Mouse (Mus musculus): ENCODE data around the gene Bcl2. TPM values are rescaled to one million over a fixed set of nuclear protein-coding genes. Genes with fewer than 3 reads are reported as not detected.
"Not testable (repeated sequence)": the region's sequence is repeated elsewhere in the genome, so short reads cannot be mapped to it uniquely, and the experiment has no call there.

Bcl2 gene
- polyA plus RNA-seq, 1 experiment from 2014 or later = 17.8 TPM

GRCm38 (mm10) chr1:106550580-106550979 lies 163.5 kb downstream of the Bcl2 start:
- Histone ChIP-seq H3K36me3 (ENCODE audit: control insufficient read depth, insufficient read depth, low read length) (no peaks in the 10 kb centered on the region), H3K9me3 (replicated peaks; ENCODE audit: control insufficient read depth, low read length) (no peaks in the 10 kb centered on the region), H3K27me3 (ENCODE audit: control insufficient read depth, insufficient read depth, low read length) (no peaks in the 10 kb centered on the region), H3K4me3 (replicated peaks; ENCODE audit: low read length) (no peak overlapping the region), H3K27ac (ENCODE audit: low read length) (no peak overlapping the region), H3K9ac (ENCODE audit: low read length) (no peak overlapping the region), H3K4me2 (ENCODE audit: low read depth, low read length) (no peak overlapping the region), H3K4me1 (ENCODE audit: control insufficient read depth, insufficient read depth, low read length) (peaks cover 34% of the 10 kb centered on the region)
- 80% methylated on average over 3 of the region's 3 CpGs for WGBS
- ATAC-seq (ENCODE audit: insufficient read depth, low FRiP score) = no peak

GRCm38 (mm10) chr1:106549025-106549424 lies 165.0 kb downstream of the Bcl2 start:
- H3K4me1 ChIP-seq (ENCODE audit: control insufficient read depth, insufficient read depth, low read length) = peaks cover 23% of the 10 kb centered on the region
- no peak overlapping the region for H3K4me3 ChIP-seq (replicated peaks; ENCODE audit: low read length)
- H3K27me3 ChIP-seq (ENCODE audit: control insufficient read depth, insufficient read depth, low read length) = no peaks in the 10 kb centered on the region
- no peak overlapping the region for H3K4me2 ChIP-seq (ENCODE audit: low read depth, low read length)
- H3K27ac ChIP-seq (ENCODE audit: low read length) = peak overlapping the region; percentile 7; the same call in 1 of the 2 replicates
- no peaks in the 10 kb centered on the region for H3K36me3 ChIP-seq (ENCODE audit: control insufficient read depth, insufficient read depth, low read length)
- WGBS = 76% methylated on average over 5 of the region's 5 CpGs
- no peak for ATAC-seq (ENCODE audit: insufficient read depth, low FRiP score)
- no peaks in the 10 kb centered on the region for H3K9me3 ChIP-seq (replicated peaks; ENCODE audit: control insufficient read depth, low read length)
- H3K9ac ChIP-seq (ENCODE audit: low read length) = no peak overlapping the region

GRCm38 (mm10) chr1:106544817-106545612 lies 169.1 kb downstream of the Bcl2 start:
- H3K27me3 ChIP-seq (ENCODE audit: control insufficient read depth, insufficient read depth, low read length) = no peaks in the 10 kb centered on the region
- H3K4me2 ChIP-seq (ENCODE audit: low read depth, low read length) = no peak overlapping the region
- 0 out of 2 replicates have a peak, but pooled peaks cover 4% of the 10 kb centered on the region for H3K4me1 ChIP-seq (ENCODE audit: control insufficient read depth, insufficient read depth, low read length)
- H3K4me3 ChIP-seq (replicated peaks; ENCODE audit: low read length) = no peak overlapping the region
- WGBS = 62% methylated on average over 6 of the region's 6 CpGs
- no peak for ATAC-seq (ENCODE audit: insufficient read depth, low FRiP score)
- H3K9ac ChIP-seq (ENCODE audit: low read length) = no peak overlapping the region
- no peaks in the 10 kb centered on the region for H3K36me3 ChIP-seq (ENCODE audit: control insufficient read depth, insufficient read depth, low read length)
- H3K9me3 ChIP-seq (replicated peaks; ENCODE audit: control insufficient read depth, low read length) = no peaks in the 10 kb centered on the region
- no peak overlapping the region for H3K27ac ChIP-seq (ENCODE audit: low read length)

GRCm38 (mm10) chr1:106542731-106543130 lies 171.3 kb downstream of the Bcl2 start:
- no peak overlapping the region for H3K9ac ChIP-seq (ENCODE audit: low read length)
- no peak overlapping the region for H3K4me3 ChIP-seq (replicated peaks; ENCODE audit: low read length)
- 43% methylated on average over 5 of the region's 5 CpGs for WGBS
- no peak overlapping the region for H3K4me2 ChIP-seq (ENCODE audit: low read depth, low read length)
- no peak for ATAC-seq (ENCODE audit: insufficient read depth, low FRiP score)
- no peaks in the 10 kb centered on the region for H3K4me1 ChIP-seq (ENCODE audit: control insufficient read depth, insufficient read depth, low read length)
- no peaks in the 10 kb centered on the region for H3K36me3 ChIP-seq (ENCODE audit: control insufficient read depth, insufficient read depth, low read length)
- H3K27me3 ChIP-seq (ENCODE audit: control insufficient read depth, insufficient read depth, low read length) = no peaks in the 10 kb centered on the region
- H3K9me3 ChIP-seq (replicated peaks; ENCODE audit: control insufficient read depth, low read length) = no peaks in the 10 kb centered on the region
- no peak overlapping the region for H3K27ac ChIP-seq (ENCODE audit: low read length)

GRCm38 (mm10) chr1:106541851-106542250 lies 172.2 kb downstream of the Bcl2 start:
- no peaks in the 10 kb centered on the region for H3K9me3 ChIP-seq (replicated peaks; ENCODE audit: control insufficient read depth, low read length)
- no peaks in the 10 kb centered on the region for H3K27me3 ChIP-seq (ENCODE audit: control insufficient read depth, insufficient read depth, low read length)
- H3K4me1 ChIP-seq (ENCODE audit: control insufficient read depth, insufficient read depth, low read length) = no peaks in the 10 kb centered on the region
- H3K4me3 ChIP-seq (replicated peaks; ENCODE audit: low read length) = no peak overlapping the region
- 83% methylated on average over 8 of the region's 8 CpGs for WGBS
- H3K36me3 ChIP-seq (ENCODE audit: control insufficient read depth, insufficient read depth, low read length) = no peaks in the 10 kb centered on the region
- no peak overlapping the region for H3K4me2 ChIP-seq (ENCODE audit: low read depth, low read length)
- no peak for ATAC-seq (ENCODE audit: insufficient read depth, low FRiP score)
- H3K27ac ChIP-seq (ENCODE audit: low read length) = no peak overlapping the region
- H3K9ac ChIP-seq (ENCODE audit: low read length) = 0 out of 2 replicates have a peak overlapping the region, but pooled peaks have one; percentile 12

GRCm38 (mm10) chr1:106540130-106540529 lies 173.9 kb downstream of the Bcl2 start:
- Histone ChIP-seq H3K9me3 (replicated peaks; ENCODE audit: control insufficient read depth, low read length) (no peaks in the 10 kb centered on the region), H3K27ac (ENCODE audit: low read length) (no peak overlapping the region), H3K4me2 (ENCODE audit: low read depth, low read length) (no peak overlapping the region), H3K9ac (ENCODE audit: low read length) (no peak overlapping the region), H3K4me3 (replicated peaks; ENCODE audit: low read length) (no peak overlapping the region), H3K4me1 (ENCODE audit: control insufficient read depth, insufficient read depth, low read length) (no peaks in the 10 kb centered on the region), H3K36me3 (ENCODE audit: control insufficient read depth, insufficient read depth, low read length) (no peaks in the 10 kb centered on the region), H3K27me3 (ENCODE audit: control insufficient read depth, insufficient read depth, low read length) (no peaks in the 10 kb centered on the region)
- no peak for ATAC-seq (ENCODE audit: insufficient read depth, low FRiP score)
- WGBS = 74% methylated on average over 3 of the region's 3 CpGs

- no peaks in the 10 kb centered on the region for H3K36me3 ChIP-seq (ENCODE audit: control insufficient read depth, insufficient read depth, low read length)
- 75% methylated on average over 1 of the region's 1 CpGs for WGBS
- H3K27ac ChIP-seq (ENCODE audit: low read length) = no peak overlapping the region
- no peak overlapping the region for H3K4me2 ChIP-seq (ENCODE audit: low read depth, low read length)
- no peak overlapping the region for H3K4me3 ChIP-seq (replicated peaks; ENCODE audit: low read length)
- no peaks in the 10 kb centered on the region for H3K27me3 ChIP-seq (ENCODE audit: control insufficient read depth, insufficient read depth, low read length)
- no peaks in the 10 kb centered on the region for H3K4me1 ChIP-seq (ENCODE audit: control insufficient read depth, insufficient read depth, low read length)
- no peak for ATAC-seq (ENCODE audit: insufficient read depth, low FRiP score)
- H3K9ac ChIP-seq (ENCODE audit: low read length) = no peak overlapping the region
- H3K9me3 ChIP-seq (replicated peaks; ENCODE audit: control insufficient read depth, low read length) = no peaks in the 10 kb centered on the region
These were observed 175.0 kb downstream of the Bcl2 start for GRCm38 (mm10) chr1:106539029-106539428.

GRCm38 (mm10) chr1:106534835-106535234 lies 179.2 kb downstream of the Bcl2 start:
- not testable (repeated sequence) for H3K4me2 ChIP-seq (ENCODE audit: low read depth, low read length); H3K27ac ChIP-seq (ENCODE audit: low read length); H3K9ac ChIP-seq (ENCODE audit: low read length); H3K4me1 ChIP-seq (ENCODE audit: control insufficient read depth, insufficient read depth, low read length); ATAC-seq (ENCODE audit: insufficient read depth, low FRiP score); H3K27me3 ChIP-seq (ENCODE audit: control insufficient read depth, insufficient read depth, low read length); H3K36me3 ChIP-seq (ENCODE audit: control insufficient read depth, insufficient read depth, low read length); H3K9me3 ChIP-seq (replicated peaks; ENCODE audit: control insufficient read depth, low read length); H3K4me3 ChIP-seq (replicated peaks; ENCODE audit: low read length)
- 89% methylated on average over 3 of the region's 3 CpGs for WGBS

- Histone ChIP-seq H3K36me3 (ENCODE audit: control insufficient read depth, insufficient read depth, low read length) (no peaks in the 10 kb centered on the region), H3K27ac (ENCODE audit: low read length) (no peak overlapping the region), H3K4me3 (replicated peaks; ENCODE audit: low read length) (no peak overlapping the region), H3K4me1 (ENCODE audit: control insufficient read depth, insufficient read depth, low read length) (no peaks in the 10 kb centered on the region), H3K4me2 (ENCODE audit: low read depth, low read length) (no peak overlapping the region), H3K9ac (ENCODE audit: low read length) (no peak overlapping the region), H3K27me3 (ENCODE audit: control insufficient read depth, insufficient read depth, low read length) (no peaks in the 10 kb centered on the region), H3K9me3 (replicated peaks; ENCODE audit: control insufficient read depth, low read length) (no peaks in the 10 kb centered on the region)
- ATAC-seq (ENCODE audit: insufficient read depth, low FRiP score) = no peak
- 86% methylated on average over 9 of the region's 9 CpGs for WGBS
These were observed 184.5 kb downstream of the Bcl2 start for GRCm38 (mm10) chr1:106529570-106529969.
